Mouse (Mus musculus): Measurements from ENCODE around the gene Exoc4. TPM values are rescaled to one million over a fixed set of nuclear protein-coding genes. Genes with fewer than 3 reads are reported as not detected.

The Exoc4 gene
- polyA plus RNA-seq, 1 experiment from 2014 or later, result 70.0 TPM

DNA sequence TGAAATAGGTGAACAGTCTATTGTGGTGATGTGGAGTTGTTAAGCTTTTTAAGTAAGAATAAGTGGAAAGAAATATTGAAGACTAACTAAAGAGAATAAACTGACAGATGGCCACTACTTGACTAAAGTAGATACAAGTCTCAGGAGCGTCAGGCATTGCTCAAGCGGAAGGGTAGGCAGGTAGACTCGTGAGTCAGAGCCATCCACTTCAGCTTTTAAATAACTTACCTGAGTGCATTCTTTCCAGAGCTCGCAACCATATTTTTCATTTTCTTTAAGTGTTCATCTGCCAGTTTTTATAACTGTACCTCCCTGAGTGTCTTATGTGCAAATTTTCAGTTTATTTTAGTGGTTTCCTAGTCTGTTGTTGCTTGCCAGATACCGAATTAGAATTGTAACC lies 219.6 kb downstream of the Exoc4 start:
- WGBS, result 89% methylated on average over 5 of the region's 5 CpGs
- no peak overlapping the region for H3K27ac ChIP-seq (ENCODE audit: low read length)

DNA sequence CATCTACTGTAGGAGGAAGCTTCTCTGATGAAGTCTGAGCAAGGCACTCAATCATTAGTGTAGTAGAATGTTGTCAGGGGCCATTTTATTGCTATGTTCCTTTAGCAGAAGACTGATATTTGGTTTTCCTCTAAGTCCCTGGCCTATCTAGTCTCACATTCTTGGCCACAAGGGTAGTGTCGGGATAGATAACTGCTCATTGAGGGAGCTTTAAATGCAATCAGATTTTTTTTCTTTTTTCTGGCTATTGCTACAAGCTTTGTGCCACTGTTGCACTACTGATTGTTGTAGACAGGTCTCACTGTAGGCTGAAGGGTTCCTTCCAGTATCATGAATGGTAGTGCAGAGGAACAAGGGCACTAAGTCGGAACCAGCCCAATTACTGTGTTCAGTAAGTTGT lies 227.2 kb downstream of the Exoc4 start:
- H3K4me3 ChIP-seq (replicated peaks; ENCODE audit: low read length), result no peak overlapping the region
- ATAC-seq, result no peak
- H3K36me3 ChIP-seq (ENCODE audit: control insufficient read depth, insufficient read depth), result no peaks in the 10 kb centered on the region
- H3K27ac ChIP-seq (ENCODE audit: low read length), result no peak overlapping the region
- H3K9me3 ChIP-seq (ENCODE audit: control insufficient read depth, low read length), result peaks cover 3% of the 10 kb centered on the region; the same call in 1 of the 2 replicates
- H3K27me3 ChIP-seq (replicated peaks; ENCODE audit: control insufficient read depth, insufficient read depth, low read length), result no peaks in the 10 kb centered on the region
- WGBS, result 89% methylated on average over 2 of the region's 2 CpGs
- H3K4me1 ChIP-seq (replicated peaks; ENCODE audit: control insufficient read depth, insufficient read depth, low read length), result 0 out of 2 replicates have a peak, but pooled peaks cover 2% of the 10 kb centered on the region
- H3K9ac ChIP-seq (replicated peaks; ENCODE audit: low read depth, low read length), result no peak overlapping the region
- H3K4me2 ChIP-seq (ENCODE audit: low read length), result no peak overlapping the region

More for the DNA sequence above, 219.6 kb downstream of the Exoc4 start:
- Histone ChIP-seq H3K4me2 (ENCODE audit: low read length) (no peak overlapping the region), H3K36me3 (ENCODE audit: control insufficient read depth, insufficient read depth) (no peaks in the 10 kb centered on the region), H3K4me3 (replicated peaks; ENCODE audit: low read length) (no peak overlapping the region), H3K9me3 (ENCODE audit: control insufficient read depth, low read length) (peaks cover 4% of the 10 kb centered on the region; the same call in 1 of the 2 replicates), H3K27me3 (replicated peaks; ENCODE audit: control insufficient read depth, insufficient read depth, low read length) (no peaks in the 10 kb centered on the region), H3K9ac (replicated peaks; ENCODE audit: low read depth, low read length) (no peak overlapping the region), H3K4me1 (replicated peaks; ENCODE audit: control insufficient read depth, insufficient read depth, low read length) (peaks cover 14% of the 10 kb centered on the region)
- ATAC-seq, result no peak

DNA sequence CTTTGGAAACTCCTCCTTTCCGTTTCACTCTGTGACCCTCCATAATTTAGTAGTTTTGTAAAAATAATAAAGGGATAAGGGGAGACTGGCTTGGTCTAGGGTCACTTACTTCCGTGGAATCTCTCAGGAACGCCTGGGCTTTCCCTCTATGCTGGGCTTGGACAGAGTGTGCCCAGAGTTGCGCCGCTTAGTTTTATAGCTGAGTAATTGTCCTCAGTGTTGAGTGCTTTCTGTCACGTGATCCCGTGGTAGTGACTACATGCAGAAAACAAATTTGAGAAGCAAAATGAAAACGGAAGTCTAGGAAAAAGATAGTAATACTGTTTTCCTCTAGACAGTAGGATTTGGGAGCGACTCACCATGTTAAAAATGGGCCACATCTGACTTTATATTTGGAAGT lies 235.7 kb downstream of the Exoc4 start:
- H3K9me3 ChIP-seq (ENCODE audit: control insufficient read depth, low read length), result no peaks in the 10 kb centered on the region
- H3K4me1 ChIP-seq (replicated peaks; ENCODE audit: control insufficient read depth, insufficient read depth, low read length), result 0 out of 2 replicates have a peak, but pooled peaks cover 2% of the 10 kb centered on the region
- no peaks in the 10 kb centered on the region for H3K36me3 ChIP-seq (ENCODE audit: control insufficient read depth, insufficient read depth)
- H3K4me3 ChIP-seq (replicated peaks; ENCODE audit: low read length), result no peak overlapping the region
- no peak for ATAC-seq
- H3K27ac ChIP-seq (ENCODE audit: low read length), result no peak overlapping the region
- H3K4me2 ChIP-seq (ENCODE audit: low read length), result no peak overlapping the region
- H3K9ac ChIP-seq (replicated peaks; ENCODE audit: low read depth, low read length), result no peak overlapping the region
- 86% methylated on average over 9 of the region's 9 CpGs for WGBS
- H3K27me3 ChIP-seq (replicated peaks; ENCODE audit: control insufficient read depth, insufficient read depth, low read length), result no peaks in the 10 kb centered on the region

DNA sequence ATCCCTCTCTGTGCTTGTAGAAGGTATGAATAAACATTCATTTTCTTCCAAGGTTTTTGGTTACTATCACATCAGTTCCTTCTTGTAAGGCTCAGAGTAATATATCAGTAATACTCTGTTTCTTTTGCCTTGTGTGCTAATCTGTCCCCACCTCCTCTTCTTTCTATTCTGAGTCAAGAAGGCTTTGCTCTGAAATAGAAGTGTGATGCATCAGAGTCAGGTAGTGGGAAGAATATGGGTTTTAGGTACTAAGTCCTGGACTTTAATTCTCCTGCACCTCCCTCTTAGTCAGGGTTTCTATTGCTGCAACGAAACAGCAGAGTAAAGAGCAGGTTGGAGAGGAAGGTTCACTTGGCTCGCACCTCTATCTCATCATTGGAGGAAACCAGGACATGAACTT lies 240.9 kb downstream of the Exoc4 start:
- Histone ChIP-seq H3K27ac (ENCODE audit: low read length) (no peak overlapping the region), H3K4me2 (ENCODE audit: low read length) (no peak overlapping the region), H3K9me3 (ENCODE audit: control insufficient read depth, low read length) (no peaks in the 10 kb centered on the region), H3K4me1 (replicated peaks; ENCODE audit: control insufficient read depth, insufficient read depth, low read length) (no peaks in the 10 kb centered on the region), H3K9ac (replicated peaks; ENCODE audit: low read depth, low read length) (no peak overlapping the region), H3K4me3 (replicated peaks; ENCODE audit: low read length) (no peak overlapping the region), H3K27me3 (replicated peaks; ENCODE audit: control insufficient read depth, insufficient read depth, low read length) (no peaks in the 10 kb centered on the region), H3K36me3 (ENCODE audit: control insufficient read depth, insufficient read depth) (no peaks in the 10 kb centered on the region)
- no peak for ATAC-seq
- 98% methylated on average over 2 of the region's 2 CpGs for WGBS

DNA sequence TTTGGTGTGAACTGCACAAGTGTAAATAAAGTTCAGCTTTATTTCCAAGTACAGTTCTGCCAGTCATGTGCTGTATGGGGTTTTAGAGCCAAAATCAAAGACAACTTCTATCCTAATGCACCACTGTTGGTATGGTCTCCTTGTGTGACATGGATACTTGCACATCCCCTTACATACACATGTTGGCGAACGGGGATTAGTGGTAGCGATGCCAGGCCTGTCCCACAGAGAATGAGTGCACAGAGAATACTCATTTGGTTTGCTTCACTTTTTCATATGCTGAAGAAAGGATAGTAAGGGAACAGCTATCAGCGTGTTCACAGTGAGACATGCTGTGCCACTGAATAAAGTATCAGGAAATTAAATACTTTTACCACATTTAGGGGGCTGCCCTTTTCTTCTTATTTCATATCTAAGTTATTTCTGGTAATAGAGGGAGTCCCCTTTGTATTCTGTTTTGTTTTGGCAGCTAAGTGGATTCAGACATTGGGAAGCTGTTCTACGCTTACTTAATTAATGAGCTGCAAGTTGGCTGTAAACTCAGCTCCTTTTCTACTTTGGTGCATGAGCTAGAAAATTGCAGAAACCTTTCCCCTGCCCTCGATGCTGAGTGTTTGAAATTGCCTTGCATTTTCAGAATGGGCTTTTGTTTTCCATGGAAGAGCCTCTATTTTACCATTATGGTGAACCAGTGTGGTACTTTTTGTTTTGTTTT lies 247.4 kb downstream of the Exoc4 start:
- WGBS, result 10% methylated on average over 6 of the region's 6 CpGs
- peaks cover 11% of the 10 kb centered on the region for H3K4me1 ChIP-seq (replicated peaks; ENCODE audit: control insufficient read depth, insufficient read depth, low read length)
- H3K9ac ChIP-seq (replicated peaks; ENCODE audit: low read depth, low read length), result no peak overlapping the region
- peak; percentile 50; the same call in 1 of the 2 replicates for ATAC-seq
- H3K4me3 ChIP-seq (replicated peaks; ENCODE audit: low read length), result no peak overlapping the region
- H3K27ac ChIP-seq (ENCODE audit: low read length), result peak overlapping the region; percentile 74
- H3K36me3 ChIP-seq (ENCODE audit: control insufficient read depth, insufficient read depth), result no peaks in the 10 kb centered on the region
- H3K4me2 ChIP-seq (ENCODE audit: low read length), result no peak overlapping the region
- H3K27me3 ChIP-seq (replicated peaks; ENCODE audit: control insufficient read depth, insufficient read depth, low read length), result no peaks in the 10 kb centered on the region
- H3K9me3 ChIP-seq (ENCODE audit: control insufficient read depth, low read length), result no peaks in the 10 kb centered on the region

DNA sequence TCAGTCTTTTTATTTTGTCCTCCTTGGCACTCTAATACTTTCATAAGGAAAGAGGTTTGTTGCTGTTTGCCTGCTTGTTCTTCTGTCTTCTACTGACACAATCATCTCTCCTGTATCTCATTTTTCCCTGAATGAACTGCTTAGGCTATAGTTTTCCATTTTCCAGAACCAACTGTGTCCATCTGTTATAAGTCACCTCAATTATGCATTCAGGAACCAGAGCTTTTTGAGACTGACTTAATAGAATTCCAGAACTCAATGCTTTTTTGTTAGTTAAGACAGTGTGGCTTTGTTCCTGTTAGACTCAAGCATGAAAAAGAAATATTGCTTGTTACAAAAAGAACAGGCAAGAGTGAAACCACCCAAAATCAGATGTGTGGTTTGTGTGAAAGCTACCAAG lies 248.5 kb downstream of the Exoc4 start:
- Histone ChIP-seq H3K4me3 (replicated peaks; ENCODE audit: low read length) (no peak overlapping the region), H3K27me3 (replicated peaks; ENCODE audit: control insufficient read depth, insufficient read depth, low read length) (no peaks in the 10 kb centered on the region), H3K36me3 (ENCODE audit: control insufficient read depth, insufficient read depth) (no peaks in the 10 kb centered on the region), H3K4me2 (ENCODE audit: low read length) (no peak overlapping the region), H3K27ac (ENCODE audit: low read length) (peak overlapping the region; percentile 27; the same call in 1 of the 2 replicates), H3K9me3 (ENCODE audit: control insufficient read depth, low read length) (no peaks in the 10 kb centered on the region), H3K9ac (replicated peaks; ENCODE audit: low read depth, low read length) (no peak overlapping the region), H3K4me1 (replicated peaks; ENCODE audit: control insufficient read depth, insufficient read depth, low read length) (peaks cover 11% of the 10 kb centered on the region)
- no peak for ATAC-seq

DNA sequence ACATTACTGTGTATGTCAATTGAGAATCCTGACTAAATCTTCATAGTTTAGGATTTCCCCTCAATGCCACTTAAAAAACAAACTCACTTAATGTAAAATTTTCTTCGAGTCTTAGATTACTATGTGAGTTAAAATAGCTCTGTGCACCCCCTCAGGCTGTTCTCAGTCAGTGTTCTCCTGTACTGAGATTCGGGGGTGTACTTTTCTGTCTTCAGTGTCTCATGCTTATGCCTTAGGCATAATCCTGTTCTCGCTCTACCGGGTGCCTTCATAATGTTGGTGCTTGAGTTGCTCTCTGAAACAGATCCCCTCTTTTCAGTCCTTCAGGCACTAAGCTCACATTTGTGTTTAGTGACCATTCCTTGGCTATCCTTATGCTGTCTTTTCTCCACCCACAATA lies 253.5 kb downstream of the Exoc4 start:
- H3K9me3 ChIP-seq (ENCODE audit: control insufficient read depth, low read length), result no peaks in the 10 kb centered on the region
- H3K4me2 ChIP-seq (ENCODE audit: low read length), result no peak overlapping the region
- 66% methylated on average over 4 of the region's 4 CpGs for WGBS
- H3K4me3 ChIP-seq (replicated peaks; ENCODE audit: low read length), result no peak overlapping the region
- no peak overlapping the region for H3K9ac ChIP-seq (replicated peaks; ENCODE audit: low read depth, low read length)
- no peak for ATAC-seq
- H3K27ac ChIP-seq (ENCODE audit: low read length), result no peak overlapping the region
- no peaks in the 10 kb centered on the region for H3K36me3 ChIP-seq (ENCODE audit: control insufficient read depth, insufficient read depth)
- H3K27me3 ChIP-seq (replicated peaks; ENCODE audit: control insufficient read depth, insufficient read depth, low read length), result no peaks in the 10 kb centered on the region
- no peaks in the 10 kb centered on the region for H3K4me1 ChIP-seq (replicated peaks; ENCODE audit: control insufficient read depth, insufficient read depth, low read length)

DNA sequence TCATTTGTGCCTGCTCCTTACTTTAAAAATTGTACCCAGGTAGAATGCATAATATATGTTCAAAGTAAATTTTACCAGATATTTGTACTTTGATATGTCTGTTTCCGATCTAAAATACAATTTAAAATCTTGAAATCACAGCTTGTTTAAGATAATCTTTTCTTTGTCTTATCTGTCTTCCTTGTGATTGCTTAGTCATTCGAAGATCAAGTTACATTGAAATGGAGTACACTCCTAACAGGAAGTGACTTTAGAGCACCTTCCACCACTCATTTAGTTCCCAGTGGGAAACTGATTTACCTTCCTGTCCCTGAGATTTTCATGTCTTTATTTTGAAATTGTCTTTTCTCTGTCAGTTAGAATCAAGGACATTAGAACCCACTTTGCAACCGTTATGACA lies 254.5 kb downstream of the Exoc4 start:
- ATAC-seq, result no peak
- H3K9ac ChIP-seq (replicated peaks; ENCODE audit: low read depth, low read length), result no peak overlapping the region
- H3K27ac ChIP-seq (ENCODE audit: low read length), result no peak overlapping the region
- H3K36me3 ChIP-seq (ENCODE audit: control insufficient read depth, insufficient read depth), result no peaks in the 10 kb centered on the region
- no peaks in the 10 kb centered on the region for H3K9me3 ChIP-seq (ENCODE audit: control insufficient read depth, low read length)
- no peaks in the 10 kb centered on the region for H3K27me3 ChIP-seq (replicated peaks; ENCODE audit: control insufficient read depth, insufficient read depth, low read length)
- WGBS, result 93% methylated on average over 3 of the region's 3 CpGs
- no peaks in the 10 kb centered on the region for H3K4me1 ChIP-seq (replicated peaks; ENCODE audit: control insufficient read depth, insufficient read depth, low read length)
- no peak overlapping the region for H3K4me3 ChIP-seq (replicated peaks; ENCODE audit: low read length)
- no peak overlapping the region for H3K4me2 ChIP-seq (ENCODE audit: low read length)

DNA sequence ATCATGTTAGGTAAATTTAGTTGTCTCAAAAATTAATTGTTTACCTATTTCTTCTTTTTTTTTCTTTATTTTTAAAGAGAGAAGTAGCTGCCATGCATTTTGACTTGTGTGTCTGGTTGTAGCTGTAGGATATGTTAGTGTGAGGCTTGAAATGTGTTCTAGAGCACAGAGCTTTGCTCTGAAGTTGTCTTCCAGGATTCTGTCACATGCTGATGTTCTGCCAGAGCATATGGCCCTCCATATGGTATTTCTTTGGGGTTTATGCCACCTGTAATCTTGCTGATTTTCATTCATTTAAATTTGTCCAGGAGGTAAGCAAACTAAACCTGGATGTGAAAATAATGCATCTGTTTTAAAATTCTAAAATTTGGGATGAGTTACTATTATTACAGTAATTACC lies 258.2 kb downstream of the Exoc4 start:
- no peaks in the 10 kb centered on the region; the same call in 1 of the 2 replicates for H3K36me3 ChIP-seq (ENCODE audit: control insufficient read depth, insufficient read depth)
- ATAC-seq, result peak; percentile 66
- H3K9me3 ChIP-seq (ENCODE audit: control insufficient read depth, low read length), result no peaks in the 10 kb centered on the region
- H3K4me1 ChIP-seq (replicated peaks; ENCODE audit: control insufficient read depth, insufficient read depth, low read length), result no peaks in the 10 kb centered on the region
- H3K27me3 ChIP-seq (replicated peaks; ENCODE audit: control insufficient read depth, insufficient read depth, low read length), result no peaks in the 10 kb centered on the region
- no peak overlapping the region for H3K4me3 ChIP-seq (replicated peaks; ENCODE audit: low read length)
- H3K27ac ChIP-seq (ENCODE audit: low read length), result no peak overlapping the region; the same call in 1 of the 2 replicates
- H3K4me2 ChIP-seq (ENCODE audit: low read length), result no peak overlapping the region
- H3K9ac ChIP-seq (replicated peaks; ENCODE audit: low read depth, low read length), result no peak overlapping the region

Data from forebrain, embryonic 16.5 days (tissue).